Mouse (Mus musculus) forebrain, embryonic 14.5 days (tissue): ENCODE results near the gene Smtnl2. TPM values are rescaled to one million over a fixed set of nuclear protein-coding genes. Genes with fewer than 3 reads are reported as not detected.

Source experiments
- ATAC-seq: fragments of 200-750 bp; cut with Nextera tagmentation; 2 replicates; pipeline ENCODE4 v1.8.0; 2017; ENCODE audit warnings: mild to moderate bottlenecking, moderate library complexity
- DNase-seq: peaks from one replicate; pipeline ENCODE4 v3.0.0-alpha.2; 2015; ENCODE audit warnings: low spot score
- H3K27ac ChIP-seq: fragments of 300-500 bp; sonication (generic); 2 replicates; pipeline ENCODE4 v1.5.1; 2014; ENCODE audit warnings: low read depth, mild to moderate bottlenecking, control low read depth, low read length, moderate library complexity
- H3K27me3 ChIP-seq: fragments of 300-500 bp; sonication (generic); replicated peaks from 2 replicates; pipeline ENCODE4 v1.6.1; 2014; ENCODE audit warnings: low read length, control low read depth, mixed read lengths; ENCODE audit not compliant: control insufficient read depth, insufficient read depth
- H3K36me3 ChIP-seq: fragments of 300-500 bp; sonication (generic); 2 replicates; pipeline ENCODE4 v1.6.1; 2014; ENCODE audit warnings: low read length, control low read depth; ENCODE audit not compliant: control insufficient read depth, insufficient read depth
- H3K4me1 ChIP-seq: fragments of 300-500 bp; sonication (generic); 2 replicates; pipeline ENCODE4 v1.6.1; 2014; ENCODE audit warnings: antibody characterized with exemption, low read length, control low read depth; ENCODE audit not compliant: control insufficient read depth, insufficient read depth
- H3K4me2 ChIP-seq: fragments of 300-500 bp; sonication (generic); 2 replicates; pipeline ENCODE4 v1.6.1; 2014; ENCODE audit warnings: mild to moderate bottlenecking, control low read depth, low read length
- H3K4me3 ChIP-seq: fragments of 300-500 bp; sonication (generic); 2 replicates; pipeline ENCODE4 v1.5.1; 2014; ENCODE audit warnings: low read depth, low read length, control low read depth
- H3K9ac ChIP-seq: fragments of 300-500 bp; sonication (generic); 2 replicates; pipeline ENCODE4 v1.6.1; 2014; ENCODE audit warnings: mild to moderate bottlenecking, low read length, control low read depth, moderate library complexity
- H3K9me3 ChIP-seq: fragments of 300-500 bp; sonication (generic); replicated peaks from 2 replicates; pipeline ENCODE4 v1.6.1; 2016; ENCODE audit warnings: low read length, control low read depth, mixed read lengths; ENCODE audit not compliant: control insufficient read depth
- WGBS: fragments of 180-500 bp; shearing (Covaris S2); extraction: QIAGEN DNeasy Blood & Tissue Kit; methylation state at CpG from one replicate; pipeline ENCODE4 v1.1.7; 2014; 5-methylcytosine and 5-hydroxymethylcytosine counted together
- polyA plus RNA-seq: library from polyadenylated mRNA; unstranded; fragments of >200 nt; fragmentation: Nextera tagmentation; extraction: Ambion mirVana; gene quantifications from 2 replicates; pipeline ENCODE4 v1.2.1, GENCODE M21; 2014

The Smtnl2 gene
- polyA plus RNA-seq, 1 experiment from 2014 or later, result 1.4 TPM

DNA sequence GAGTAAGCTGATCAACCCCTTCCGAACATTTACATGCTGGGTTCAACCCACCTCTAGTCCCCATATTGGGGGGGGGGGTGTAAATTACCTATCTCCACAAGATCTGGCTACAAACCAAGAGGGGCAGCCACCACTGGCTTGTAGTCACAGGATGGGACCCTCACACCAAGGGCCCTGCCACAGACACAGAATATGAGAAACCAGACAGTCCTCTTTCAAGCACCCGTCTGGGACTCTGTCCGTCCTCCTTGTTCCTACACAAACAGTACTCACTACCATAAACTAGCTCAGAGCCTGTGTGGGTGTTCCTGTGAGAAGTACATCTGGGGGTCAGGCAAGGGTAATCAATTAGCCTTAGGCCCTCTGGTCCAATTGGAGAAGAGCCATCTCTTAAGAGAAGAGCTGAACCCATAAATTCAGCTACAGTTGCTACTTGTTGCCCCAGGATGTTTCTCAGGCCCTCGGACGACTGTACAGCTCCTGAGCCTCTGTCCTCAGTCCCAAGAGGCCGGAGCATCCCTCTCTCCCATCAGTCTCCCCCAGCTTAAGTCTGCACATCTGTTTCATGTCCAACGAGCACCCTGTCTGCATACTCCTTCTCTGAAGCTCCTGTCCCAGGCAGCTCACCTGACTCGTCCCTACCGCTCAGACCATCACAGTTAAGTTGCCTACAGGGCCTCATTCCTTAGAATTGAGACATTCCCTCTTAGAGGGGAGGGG is 2.9 kb downstream of the Smtnl2 start:
- no peak overlapping the region for H3K4me3 ChIP-seq
- no peak overlapping the region for H3K4me2 ChIP-seq
- DNase-seq, result no peak
- 65% methylated on average over 9 of the region's 9 CpGs for WGBS
- no peak overlapping the region for H3K27ac ChIP-seq
- H3K36me3 ChIP-seq, result no peaks in the 10 kb centered on the region
- 0 out of 2 replicates have a peak, but pooled peaks cover 7% of the 10 kb centered on the region for H3K4me1 ChIP-seq
- H3K27me3 ChIP-seq, result no peaks in the 10 kb centered on the region; the same call in 1 of the 2 replicates
- H3K9me3 ChIP-seq, result no peaks in the 10 kb centered on the region
- no peak overlapping the region for H3K9ac ChIP-seq
- ATAC-seq, result no peak

DNA sequence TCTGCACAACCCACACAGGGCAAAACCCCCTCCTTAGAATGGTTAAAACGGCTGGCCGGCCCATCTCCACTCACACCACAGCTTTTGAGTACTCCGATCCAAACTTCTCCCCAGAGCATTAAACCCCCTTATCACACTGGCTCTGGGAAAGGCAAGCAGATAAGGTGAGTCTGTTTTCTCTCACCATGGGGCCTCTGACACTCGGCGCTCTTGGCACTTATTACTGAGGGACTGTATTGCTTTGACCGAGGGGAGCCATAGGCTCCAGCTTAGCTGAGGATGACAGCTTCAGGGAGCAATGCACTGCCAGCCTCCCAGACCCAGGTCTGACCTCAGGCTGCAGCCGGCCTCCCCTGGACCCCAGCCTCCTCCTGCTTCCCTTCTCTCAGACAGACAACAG is 3.9 kb downstream of the Smtnl2 start:
- 0 out of 2 replicates have a peak, but pooled peaks cover 7% of the 10 kb centered on the region for H3K4me1 ChIP-seq
- no peaks in the 10 kb centered on the region for H3K36me3 ChIP-seq
- H3K4me2 ChIP-seq, result no peak overlapping the region
- DNase-seq (no peak), ATAC-seq (no peak)
- no peaks in the 10 kb centered on the region for H3K9me3 ChIP-seq
- H3K4me3 ChIP-seq, result no peak overlapping the region
- no peaks in the 10 kb centered on the region; the same call in 1 of the 2 replicates for H3K27me3 ChIP-seq
- H3K9ac ChIP-seq, result no peak overlapping the region
- 16% methylated on average over 7 of the region's 7 CpGs for WGBS
- H3K27ac ChIP-seq, result no peak overlapping the region

DNA sequence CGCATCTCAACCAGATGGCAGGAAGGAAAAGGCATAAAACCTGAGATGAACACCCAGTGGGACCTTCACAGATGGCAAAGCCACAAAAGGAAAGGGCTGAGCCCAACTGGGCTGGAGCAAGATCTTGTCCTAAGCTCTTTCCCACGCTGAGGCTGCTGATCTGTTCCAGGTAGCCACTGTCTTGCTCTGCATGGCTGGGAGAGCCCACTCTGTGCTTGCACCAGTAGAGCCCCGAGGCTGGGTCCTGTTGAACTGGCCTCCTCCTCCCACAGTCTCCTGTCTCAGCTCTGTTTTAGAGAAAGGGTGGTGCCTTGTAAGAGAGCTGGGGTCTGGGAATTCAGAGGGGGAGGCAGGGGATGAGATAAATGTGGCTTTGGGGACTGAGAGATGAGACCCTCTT is 4.4 kb downstream of the Smtnl2 start:
- Histone ChIP-seq H3K36me3 (no peaks in the 10 kb centered on the region), H3K4me1 (0 out of 2 replicates have a peak, but pooled peaks cover 7% of the 10 kb centered on the region), H3K27ac (no peak overlapping the region), H3K4me3 (no peak overlapping the region), H3K27me3 (no peaks in the 10 kb centered on the region; the same call in 1 of the 2 replicates), H3K4me2 (no peak overlapping the region), H3K9me3 (no peaks in the 10 kb centered on the region), H3K9ac (no peak overlapping the region)
- ATAC-seq (no peak), DNase-seq (no peak)
- WGBS, result 27% methylated on average over 3 of the region's 3 CpGs

DNA sequence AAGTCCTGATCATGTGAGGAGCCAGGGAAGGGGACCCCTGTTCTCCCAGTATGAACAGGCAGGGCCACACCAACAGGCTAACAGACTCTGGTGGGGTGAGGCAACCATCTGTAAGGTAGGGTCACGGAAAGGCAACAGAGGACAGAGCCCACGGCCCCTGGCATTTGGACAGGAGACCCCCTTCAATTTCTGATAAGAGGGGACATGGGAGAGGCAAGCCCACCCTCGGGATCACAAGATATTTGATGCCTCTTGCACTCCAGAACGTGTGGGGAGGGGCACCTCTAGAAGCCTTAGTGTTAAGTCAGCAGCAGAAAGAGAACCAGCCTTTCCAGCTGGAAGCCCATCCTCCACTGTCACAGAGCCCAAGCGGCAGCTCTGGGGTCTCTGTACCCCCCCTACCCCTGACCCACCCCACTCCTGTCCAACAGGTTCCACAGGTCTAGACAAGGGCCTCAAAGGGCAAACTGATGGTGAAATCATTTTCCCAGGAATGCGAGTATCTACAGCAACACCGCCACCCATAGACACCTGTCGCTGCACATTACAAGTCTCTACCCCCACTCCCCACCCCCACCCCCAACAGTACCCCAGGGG is 5.3 kb downstream of the Smtnl2 start:
- Histone ChIP-seq H3K36me3 (no peaks in the 10 kb centered on the region), H3K9ac (no peak overlapping the region), H3K4me1 (0 out of 2 replicates have a peak, but pooled peaks cover 4% of the 10 kb centered on the region), H3K27me3 (no peaks in the 10 kb centered on the region; the same call in 1 of the 2 replicates), H3K9me3 (no peaks in the 10 kb centered on the region), H3K27ac (no peak overlapping the region), H3K4me3 (no peak overlapping the region), H3K4me2 (no peak overlapping the region)
- WGBS, result 66% methylated on average over 8 of the region's 8 CpGs
- DNase-seq (no peak), ATAC-seq (no peak)

DNA sequence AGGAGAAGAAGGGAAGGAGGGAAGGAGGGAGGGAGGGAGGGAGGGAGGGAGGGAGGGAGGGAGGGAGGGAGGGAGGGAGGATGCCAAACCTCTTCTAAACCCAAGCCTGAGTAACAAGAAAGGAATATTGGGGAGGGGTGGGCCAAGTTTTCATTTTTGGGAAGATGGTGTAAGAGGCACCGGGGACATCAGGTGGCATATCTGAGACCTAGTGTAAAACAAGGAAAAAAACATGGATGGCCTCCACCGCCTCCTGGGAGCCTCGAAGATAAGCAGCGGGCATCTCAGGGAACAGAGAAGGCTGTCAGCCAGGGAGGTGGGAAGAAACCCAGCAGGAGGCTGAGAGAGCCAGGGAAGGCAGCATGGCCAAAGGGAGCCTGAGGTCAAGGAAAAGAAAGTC is 6.0 kb downstream of the Smtnl2 start:
- H3K9me3 ChIP-seq, result no peaks in the 10 kb centered on the region
- WGBS, result 64% methylated on average over 4 of the region's 4 CpGs
- H3K36me3 ChIP-seq, result no peaks in the 10 kb centered on the region
- H3K27ac ChIP-seq, result no peak overlapping the region
- H3K27me3 ChIP-seq, result no peaks in the 10 kb centered on the region; the same call in 1 of the 2 replicates
- H3K4me1 ChIP-seq, result 0 out of 2 replicates have a peak, but pooled peaks cover 1% of the 10 kb centered on the region
- H3K9ac ChIP-seq, result no peak overlapping the region
- H3K4me3 ChIP-seq, result no peak overlapping the region
- no peak for ATAC-seq
- no peak overlapping the region for H3K4me2 ChIP-seq
- no peak for DNase-seq

DNA sequence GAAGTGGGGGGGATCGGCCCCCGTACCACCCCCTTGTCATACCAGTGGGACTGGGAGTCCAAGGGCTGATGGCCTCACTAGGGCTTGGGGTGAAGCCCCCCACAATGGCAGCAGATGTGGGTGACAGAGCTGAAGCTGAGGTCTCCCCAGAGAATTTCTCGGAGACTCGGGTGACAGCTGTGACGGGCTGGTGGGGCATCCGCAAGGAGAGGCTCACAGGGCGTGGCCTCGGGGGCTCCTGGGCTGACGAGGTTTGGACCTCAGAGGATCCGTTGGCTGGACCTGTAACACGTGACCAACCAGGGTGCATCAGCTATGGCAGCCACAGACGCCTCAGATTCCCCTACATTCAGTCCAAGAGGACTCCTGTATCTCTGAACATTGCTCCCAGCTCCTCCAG is 8.5 kb downstream of the Smtnl2 start:
- DNase-seq (no peak), ATAC-seq (no peak)
- H3K9ac ChIP-seq, result no peak overlapping the region
- no peaks in the 10 kb centered on the region for H3K27me3 ChIP-seq
- H3K4me1 ChIP-seq, result no peaks in the 10 kb centered on the region
- no peak overlapping the region for H3K27ac ChIP-seq
- H3K4me3 ChIP-seq, result no peak overlapping the region
- H3K4me2 ChIP-seq, result no peak overlapping the region
- H3K9me3 ChIP-seq, result no peaks in the 10 kb centered on the region
- H3K36me3 ChIP-seq, result no peaks in the 10 kb centered on the region
- 88% methylated on average over 12 of the region's 12 CpGs for WGBS

DNA sequence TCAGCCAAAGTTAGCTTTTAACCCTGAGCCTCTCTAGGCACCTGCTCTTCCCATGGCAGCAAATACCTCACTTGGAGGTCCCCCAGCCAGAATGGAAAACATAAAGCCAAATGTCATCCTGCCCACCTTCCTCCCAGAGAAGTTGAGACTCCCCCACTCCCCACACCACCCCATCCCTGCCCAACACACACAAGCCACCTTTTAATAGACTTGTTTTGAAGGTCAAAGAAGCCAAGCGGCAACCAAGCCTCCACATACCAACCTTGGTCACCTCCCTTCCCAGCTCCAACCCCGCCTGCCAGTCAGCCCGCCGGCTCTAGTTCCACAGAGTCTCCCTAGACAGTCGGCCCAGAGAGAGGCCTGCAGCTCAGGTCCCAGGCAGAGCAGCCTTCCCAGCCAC is 9.5 kb downstream of the Smtnl2 start:
- Histone ChIP-seq H3K9ac (no peak overlapping the region), H3K4me2 (no peak overlapping the region), H3K27me3 (no peaks in the 10 kb centered on the region), H3K36me3 (no peaks in the 10 kb centered on the region), H3K9me3 (no peaks in the 10 kb centered on the region), H3K4me1 (no peaks in the 10 kb centered on the region), H3K27ac (no peak overlapping the region), H3K4me3 (no peak overlapping the region)
- ATAC-seq (no peak), DNase-seq (no peak)
- WGBS, result 72% methylated on average over 5 of the region's 5 CpGs

DNA sequence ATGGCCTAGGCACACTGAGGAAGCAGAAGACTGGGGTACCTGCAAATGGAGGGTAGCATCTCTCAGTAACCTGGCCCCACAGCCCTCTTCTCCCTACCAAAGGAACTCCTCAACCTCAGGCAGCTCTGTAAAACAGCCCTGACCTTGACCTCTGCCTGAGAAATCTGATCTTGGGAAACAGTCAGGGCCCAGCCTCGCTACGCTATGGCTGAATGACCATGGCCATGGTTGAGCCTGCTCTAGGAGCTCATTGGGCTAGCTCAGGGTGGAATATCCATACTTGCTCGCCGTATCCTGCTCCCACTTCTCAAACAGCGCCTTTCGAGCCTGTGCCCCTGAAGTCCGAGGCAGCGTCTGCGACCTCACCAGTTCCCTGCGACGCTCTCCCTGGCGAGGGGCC is 10.4 kb downstream of the Smtnl2 start:
- no peak overlapping the region for H3K4me3 ChIP-seq
- no peak overlapping the region for H3K27ac ChIP-seq
- H3K27me3 ChIP-seq, result no peaks in the 10 kb centered on the region
- 93% methylated on average over 12 of the region's 12 CpGs for WGBS
- H3K4me1 ChIP-seq, result no peaks in the 10 kb centered on the region
- no peak for DNase-seq
- no peak for ATAC-seq
- H3K9me3 ChIP-seq, result no peaks in the 10 kb centered on the region
- H3K9ac ChIP-seq, result no peak overlapping the region
- no peaks in the 10 kb centered on the region for H3K36me3 ChIP-seq
- H3K4me2 ChIP-seq, result no peak overlapping the region

DNA sequence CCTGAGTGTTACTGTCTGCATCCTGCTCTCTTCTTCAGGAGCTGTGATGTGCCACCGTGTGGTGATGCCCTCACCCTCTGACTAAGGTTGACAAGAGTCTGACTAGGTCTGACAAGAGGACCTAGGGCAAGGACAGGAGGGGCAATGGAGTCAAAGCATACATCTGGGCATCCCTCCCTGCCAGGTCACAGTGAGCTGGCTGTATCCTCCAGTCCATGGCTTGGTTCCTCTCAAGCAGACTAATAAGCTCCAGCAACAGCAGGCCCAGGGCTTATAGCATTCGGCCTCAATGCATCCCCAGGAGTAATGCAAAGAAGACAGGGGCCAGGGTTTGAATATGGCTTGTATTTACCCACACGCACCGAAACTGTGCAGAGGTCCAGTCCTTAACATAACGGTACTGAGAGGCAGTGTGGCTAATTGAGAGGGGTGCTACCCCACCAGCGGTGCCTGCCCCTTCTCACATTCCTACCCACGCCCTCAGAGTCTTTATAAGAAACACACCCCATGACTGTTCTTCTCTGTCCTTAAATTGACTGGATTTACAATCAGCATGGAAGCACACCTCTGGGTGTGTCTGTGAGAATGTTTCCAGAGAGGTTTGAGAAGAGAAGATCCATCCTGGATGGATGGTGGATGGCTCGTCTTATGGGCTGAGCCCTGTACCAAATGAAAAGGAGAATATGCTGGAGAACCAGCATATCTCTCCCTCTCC is 13.5 kb downstream of the Smtnl2 start:
- Histone ChIP-seq H3K4me2 (no peak overlapping the region), H3K27ac (no peak overlapping the region), H3K36me3 (no peaks in the 10 kb centered on the region), H3K27me3 (no peaks in the 10 kb centered on the region), H3K4me3 (no peak overlapping the region), H3K9me3 (no peaks in the 10 kb centered on the region), H3K9ac (no peak overlapping the region), H3K4me1 (no peaks in the 10 kb centered on the region)
- DNase-seq (no peak), ATAC-seq (no peak)
- 83% methylated on average over 8 of the region's 8 CpGs for WGBS
